In genomic region chr1:184731091-184731640, GRCm38 (mm10) we compare ENCODE assay signal across 9 mouse cellular contexts. TPM values are rescaled to one million over a fixed set of nuclear protein-coding genes. Genes with fewer than 3 reads are reported as not detected.
A peak's percentile ranks its signal among the peaks of the same experiment; 100 is the strongest.
DNase-seq lines count a peak whose midpoint lies in the region; ATAC-seq and TF ChIP-seq lines count a peak whose summit lies in the region.
"Had no signal": no experiment of that assay in that cellular context is flagged by ENCODE, and none has a peak within 500 bp of the region (broad histone marks: within the 10 kb centered on the region; RNA-seq: fewer than 3 reads in every experiment).

No protein-coding gene starts in this region.

- DNase-seq in left cerebral cortex, adult 2 months (ENCODE audit: extremely low spot score in 1 of 2, low spot score in 2 of 2) = no peak
- DNase-seq in left cerebral cortex, postnatal 10 days (ENCODE audit: extremely low spot score in 1 of 2, low spot score in 2 of 2) = no peak
- DNase-seq in embryonic facial prominence, embryonic 10.5 days (ENCODE audit: low spot score) = no peak
- DNase-seq in hindbrain, postnatal 0 days (ENCODE audit: low spot score) = no peak
- no peak for DNase-seq in midbrain, postnatal 0 days (ENCODE audit: low spot score)
- DNase-seq in urinary bladder, postnatal 36 days (ENCODE audit: low spot score in 2 of 2) = no peak
- DNase-seq in urinary bladder, postnatal 14 days (ENCODE audit: low spot score) = no peak
- DNase-seq in right cerebral cortex, postnatal 25 days = no peak
- DNase-seq: kidney, adult 11 months had no signal

- intact Hi-C loops in left cerebral cortex, adult 2 months (cut with DNase I) = no loop called here
- intact Hi-C loops in left cerebral cortex, postnatal 10 days (cut with DNase I) = loop anchor here (5.0 kb wide), 1 partner anchor 284 kb away; no protein-coding TSS in a partner anchor

- peak overlapping the region; percentile 62 for H3K4me2 ChIP-seq in hindbrain, postnatal 0 days (ENCODE audit: low read depth, low read length)
- peak overlapping the region; percentile 45 for H3K4me2 ChIP-seq in midbrain, postnatal 0 days (ENCODE audit: low read depth, low read length, poor library complexity, severe bottlenecking)

- peaks cover 34% of the 10 kb centered on the region for H3K4me1 ChIP-seq in embryonic facial prominence, embryonic 10.5 days
- H3K4me1 ChIP-seq in hindbrain, postnatal 0 days (ENCODE audit: insufficient read depth, low read length) = peaks cover 7% of the 10 kb centered on the region; the same call in 1 of the 2 replicates
- 0 out of 2 replicates have a peak, but pooled peaks cover 4% of the 10 kb centered on the region for H3K4me1 ChIP-seq in midbrain, postnatal 0 days (ENCODE audit: insufficient read depth, low read length)

- no peak for TF ChIP-seq CTCF in left cerebral cortex, adult 2 months (IDR thresholded peaks at IDR 0.05)
- TF ChIP-seq CTCF in hindbrain, postnatal 0 days (IDR thresholded peaks at IDR 0.05; ENCODE audit: low read depth) = no peak
- no peak for TF ChIP-seq CTCF in midbrain, postnatal 0 days (IDR thresholded peaks at IDR 0.05)

- WGBS in embryonic facial prominence, embryonic 10.5 days = 1% methylated on average over 18 of the region's 18 CpGs
- WGBS in hindbrain, postnatal 0 days = 7% methylated on average over 18 of the region's 18 CpGs
- WGBS in midbrain, postnatal 0 days = 2% methylated on average over 18 of the region's 18 CpGs

- ATAC-seq in hindbrain, postnatal 0 days = no peak
- ATAC-seq in midbrain, postnatal 0 days (ENCODE audit: low FRiP score) = no peak

- no peaks in the 10 kb centered on the region for H3K36me3 ChIP-seq in embryonic facial prominence, embryonic 10.5 days (replicated peaks)
- H3K36me3 ChIP-seq in hindbrain, postnatal 0 days (ENCODE audit: insufficient read depth, low read length) = no peaks in the 10 kb centered on the region
- H3K36me3 ChIP-seq in midbrain, postnatal 0 days (ENCODE audit: insufficient read depth, low read length) = no peaks in the 10 kb centered on the region

- peaks cover 98% of the 10 kb centered on the region for H3K27me3 ChIP-seq in embryonic facial prominence, embryonic 10.5 days (replicated peaks; ENCODE audit: low read depth, poor library complexity, severe bottlenecking)
- peaks cover 36% of the 10 kb centered on the region for H3K27me3 ChIP-seq in hindbrain, postnatal 0 days (ENCODE audit: insufficient read depth, low read length)
- H3K27me3 ChIP-seq in midbrain, postnatal 0 days (ENCODE audit: insufficient read depth, low read length) = peaks cover 69% of the 10 kb centered on the region

- no peak overlapping the region for H3K27ac ChIP-seq in left cerebral cortex, adult 2 months
- H3K27ac ChIP-seq in embryonic facial prominence, embryonic 10.5 days (replicated peaks) = peak overlapping the region; percentile 65
- no peak overlapping the region for H3K27ac ChIP-seq in hindbrain, postnatal 0 days
- no peak overlapping the region for H3K27ac ChIP-seq in midbrain, postnatal 0 days (ENCODE audit: low read depth, low read length)

- H3K4me3 ChIP-seq in left cerebral cortex, adult 2 months = peak overlapping the region; percentile 52
- H3K4me3 ChIP-seq in embryonic facial prominence, embryonic 10.5 days = peak overlapping the region; percentile 68
- peak overlapping the region; percentile 40 for H3K4me3 ChIP-seq in hindbrain, postnatal 0 days (ENCODE audit: low read length)
- peak overlapping the region; percentile 32 for H3K4me3 ChIP-seq in midbrain, postnatal 0 days (ENCODE audit: low read depth, low read length)

- no peaks in the 10 kb centered on the region for H3K9me3 ChIP-seq in embryonic facial prominence, embryonic 10.5 days
- H3K9me3 ChIP-seq in hindbrain, postnatal 0 days (ENCODE audit: low read length) = no peaks in the 10 kb centered on the region
- H3K9me3 ChIP-seq in midbrain, postnatal 0 days (ENCODE audit: low read length) = no peaks in the 10 kb centered on the region

- H3K9ac ChIP-seq in hindbrain, postnatal 0 days (replicated peaks; ENCODE audit: low read length) = peak overlapping the region; percentile 44; the same call in 1 of the 2 replicates
- H3K9ac ChIP-seq in midbrain, postnatal 0 days (replicated peaks; ENCODE audit: low read length, poor library complexity, severe bottlenecking) = no peak overlapping the region

RNA-seq across cellular contexts. Expression of gene Hlx, which starts 1.3 kb away (rescaled TPM):
- under 1 TPM; 0.30 to 0.84 TPM for total RNA-seq in left cerebral cortex, adult 2 months (2021)
- total RNA-seq in left cerebral cortex, postnatal 10 days (2021) = 1 to 10 TPM; 1.2 to 1.6 TPM
- 5.8 and 7.7 TPM in 2 replicates for polyA plus RNA-seq in embryonic facial prominence, embryonic 10.5 days (2016; fragmentation: Nextera tagmentation; extraction: Ambion mirVana)
- total RNA-seq in hindbrain, postnatal 0 days (2014; rRNA removed) = 0.58 and 1.8 TPM in 2 replicates
- 2.3 and 2.8 TPM in 2 replicates for polyA plus RNA-seq in hindbrain, postnatal 0 days (2015; fragmentation: Nextera tagmentation; extraction: Ambion mirVana)
- 0.71 and 1.5 TPM in 2 replicates for total RNA-seq in midbrain, postnatal 0 days (2014; rRNA removed)
- polyA plus RNA-seq in midbrain, postnatal 0 days (2015; fragmentation: Nextera tagmentation; extraction: Ambion mirVana) = 1.5 and 1.9 TPM in 2 replicates
